Mouse (Mus musculus) CD8-positive naive resting alpha-beta T cell, adult 2 months (primary cell): ENCODE data around the gene Ccdc106.
A peak's percentile ranks its signal among the peaks of the same experiment; 100 is the strongest.
"Not testable (repeated sequence)": the region's sequence is repeated elsewhere in the genome, so short reads cannot be mapped to it uniquely, and the experiment has no call there.

Source experiments
- DNase-seq, 2 experiments: peaks; one replicate each; pipeline ENCODE4 v3.0.0; 2022; ENCODE audit warnings: low read depth in 2 of 2, low spot score in 2 of 2

Ccdc106 gene

GRCm38 (mm10) chr7:5015118-5016001 lies 5.0 kb upstream of the Ccdc106 start, which contains the start of gene Gm44973:
Gene Gm44973, plus strand, starts transcription at chr7:5015496.
- peak; percentile 82 to 89 for DNase-seq

GRCm38 (mm10) chr7:5016057-5016456 lies 4.3 kb upstream of the Ccdc106 start:
- no peak for DNase-seq

GRCm38 (mm10) chr7:5016920-5017319 lies 3.4 kb upstream of the Ccdc106 start:
- no peak for DNase-seq

- DNase-seq = peak in 1 of 2 experiments; percentile 37
Observed at GRCm38 (mm10) chr7:5017352-5017751, 3.0 kb upstream of the Ccdc106 start.

GRCm38 (mm10) chr7:5017931-5018330 lies 2.4 kb upstream of the Ccdc106 start:
- DNase-seq = no peak

GRCm38 (mm10) chr7:5019576-5019975 lies 777 bp upstream of the Ccdc106 start:
- DNase-seq = not testable (repeated sequence)

- DNase-seq = no peak
Observed at GRCm38 (mm10) chr7:5020685-5021084, 332 bp downstream of the Ccdc106 start.

- no peak for DNase-seq
Observed at GRCm38 (mm10) chr7:5021197-5021596, 844 bp downstream of the Ccdc106 start.

- DNase-seq = no peak
Observed at GRCm38 (mm10) chr7:5029543-5029942, 9.2 kb downstream of the Ccdc106 start.

GRCm38 (mm10) chr7:5029946-5030345 lies 9.6 kb downstream of the Ccdc106 start:
- DNase-seq = no peak

GRCm38 (mm10) chr7:5030554-5031275 lies 10.4 kb downstream of the Ccdc106 start:
- no peak for DNase-seq

- DNase-seq = no peak
Observed at GRCm38 (mm10) chr7:5031496-5031895, 11.1 kb downstream of the Ccdc106 start.

GRCm38 (mm10) chr7:5033818-5034217 lies 13.5 kb downstream of the Ccdc106 start, which contains the start of gene 4632433K11Rik:
Gene 4632433K11Rik, plus strand, starts transcription at chr7:5034118.
- DNase-seq = no peak

GRCm38 (mm10) chr7:5035628-5036027 lies 15.3 kb downstream of the Ccdc106 start:
- no peak for DNase-seq

GRCm38 (mm10) chr7:5036136-5036535 lies 15.8 kb downstream of the Ccdc106 start:
- DNase-seq = no peak

- no peak for DNase-seq
Observed at GRCm38 (mm10) chr7:5037026-5037425, 16.7 kb downstream of the Ccdc106 start.

GRCm38 (mm10) chr7:5037467-5037866 lies 17.1 kb downstream of the Ccdc106 start:
- DNase-seq = no peak

GRCm38 (mm10) chr7:5038109-5038732 lies 17.9 kb downstream of the Ccdc106 start, which contains the start of gene Zfp784:
Gene Zfp784, minus strand, starts transcription at chr7:5038446.
- peak; percentile 90 to 93 for DNase-seq

- DNase-seq = no peak
Observed at GRCm38 (mm10) chr7:5038940-5039339, 18.6 kb downstream of the Ccdc106 start.

- no peak for DNase-seq
Observed at GRCm38 (mm10) chr7:5044981-5045380, 24.6 kb downstream of the Ccdc106 start.

- DNase-seq = no peak
Observed at GRCm38 (mm10) chr7:5046112-5046511, 25.8 kb downstream of the Ccdc106 start.
